Mouse (Mus musculus): ENCODE data around the gene Dio2. TPM values are rescaled to one million over a fixed set of nuclear protein-coding genes. Genes with fewer than 3 reads are reported as not detected.

The Dio2 gene
- polyA plus RNA-seq, 1 experiment from 2014 or later: 0.11 TPM

GRCm38 (mm10) chr12:90729648-90730047 lies 8.6 kb downstream of the Dio2 start:
- no peak overlapping the region for H3K4me2 ChIP-seq (ENCODE audit: low read depth, low read length)
- H3K36me3 ChIP-seq (ENCODE audit: control insufficient read depth, insufficient read depth): no peaks in the 10 kb centered on the region
- H3K9me3 ChIP-seq (replicated peaks; ENCODE audit: control insufficient read depth, low read length): no peaks in the 10 kb centered on the region
- no peak for ATAC-seq (ENCODE audit: low read depth)
- WGBS (ENCODE audit: insufficient replicate concordance): 27% methylated on average over 10 of the region's 10 CpGs
- no peak overlapping the region for H3K27ac ChIP-seq (ENCODE audit: low read length)
- H3K27me3 ChIP-seq (ENCODE audit: control insufficient read depth, insufficient read depth, low read depth, low read length): no peaks in the 10 kb centered on the region
- no peak overlapping the region for H3K9ac ChIP-seq (ENCODE audit: low read depth, low read length)
- H3K4me3 ChIP-seq (ENCODE audit: low read depth, low read length): no peak overlapping the region
- no peaks in the 10 kb centered on the region for H3K4me1 ChIP-seq (ENCODE audit: control insufficient read depth, low read depth, low read length)

- WGBS (ENCODE audit: insufficient replicate concordance): 70% methylated on average over 8 of the region's 8 CpGs
- H3K27ac ChIP-seq (ENCODE audit: low read length): no peak overlapping the region
- H3K27me3 ChIP-seq (ENCODE audit: control insufficient read depth, insufficient read depth, low read depth, low read length): no peaks in the 10 kb centered on the region
- H3K4me2 ChIP-seq (ENCODE audit: low read depth, low read length): no peak overlapping the region
- no peaks in the 10 kb centered on the region for H3K36me3 ChIP-seq (ENCODE audit: control insufficient read depth, insufficient read depth)
- no peaks in the 10 kb centered on the region for H3K9me3 ChIP-seq (replicated peaks; ENCODE audit: control insufficient read depth, low read length)
- no peak overlapping the region for H3K4me3 ChIP-seq (ENCODE audit: low read depth, low read length)
- no peak overlapping the region for H3K9ac ChIP-seq (ENCODE audit: low read depth, low read length)
- no peak for ATAC-seq (ENCODE audit: low read depth)
- no peaks in the 10 kb centered on the region for H3K4me1 ChIP-seq (ENCODE audit: control insufficient read depth, low read depth, low read length)
These were observed 13.1 kb downstream of the Dio2 start for GRCm38 (mm10) chr12:90725107-90725506.

- Histone ChIP-seq H3K9me3 (replicated peaks; ENCODE audit: control insufficient read depth, low read length) (no peaks in the 10 kb centered on the region), H3K36me3 (ENCODE audit: control insufficient read depth, insufficient read depth) (no peaks in the 10 kb centered on the region), H3K9ac (ENCODE audit: low read depth, low read length) (no peak overlapping the region), H3K4me2 (ENCODE audit: low read depth, low read length) (no peak overlapping the region), H3K4me3 (ENCODE audit: low read depth, low read length) (no peak overlapping the region), H3K27ac (ENCODE audit: low read length) (no peak overlapping the region), H3K4me1 (ENCODE audit: control insufficient read depth, low read depth, low read length) (no peaks in the 10 kb centered on the region), H3K27me3 (ENCODE audit: control insufficient read depth, insufficient read depth, low read depth, low read length) (no peaks in the 10 kb centered on the region)
- WGBS (ENCODE audit: insufficient replicate concordance): 54% methylated on average over 11 of the region's 11 CpGs
- ATAC-seq (ENCODE audit: low read depth): 0 out of 2 replicates have a peak, but pooled peaks have one; percentile 19
These were observed 13.6 kb downstream of the Dio2 start for GRCm38 (mm10) chr12:90724644-90725043.

GRCm38 (mm10) chr12:90694135-90694534 lies 44.1 kb downstream of the Dio2 start:
- Histone ChIP-seq H3K9ac (ENCODE audit: low read depth, low read length) (no peak overlapping the region), H3K27me3 (ENCODE audit: control insufficient read depth, insufficient read depth, low read depth, low read length) (no peaks in the 10 kb centered on the region), H3K36me3 (ENCODE audit: control insufficient read depth, insufficient read depth) (no peaks in the 10 kb centered on the region), H3K9me3 (replicated peaks; ENCODE audit: control insufficient read depth, low read length) (no peaks in the 10 kb centered on the region), H3K4me2 (ENCODE audit: low read depth, low read length) (no peak overlapping the region), H3K4me3 (ENCODE audit: low read depth, low read length) (no peak overlapping the region), H3K27ac (ENCODE audit: low read length) (no peak overlapping the region), H3K4me1 (ENCODE audit: control insufficient read depth, low read depth, low read length) (no peaks in the 10 kb centered on the region)
- WGBS (ENCODE audit: insufficient replicate concordance): 63% methylated on average over 2 of the region's 2 CpGs
- no peak for ATAC-seq (ENCODE audit: low read depth)
